Mouse (Mus musculus) urinary bladder, postnatal 25 days (tissue): Measurements from ENCODE around the gene Kcnt2.

Source experiments
- DNase-seq: peaks from one replicate; pipeline ENCODE4 v3.0.0; 2022; ENCODE audit warnings: low spot score

The Kcnt2 gene

DNA sequence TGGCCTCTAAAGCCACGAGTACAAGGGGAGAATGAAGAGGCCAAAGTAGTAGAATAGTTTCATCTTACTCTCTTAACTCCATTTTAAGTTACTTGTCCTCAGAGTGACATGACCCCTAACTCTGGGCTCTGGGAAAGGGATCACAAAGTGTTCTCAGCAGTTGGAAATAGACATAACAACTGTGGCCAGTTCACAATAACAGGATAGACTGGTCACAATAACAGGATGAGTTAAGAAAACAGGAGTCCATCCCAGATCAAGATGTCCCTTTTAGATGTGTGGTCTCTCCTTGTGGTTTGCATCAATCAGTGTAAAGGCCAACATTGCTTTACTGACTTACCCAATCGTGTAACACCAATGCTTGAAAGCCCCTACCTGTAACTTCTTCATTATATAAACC, 132.8 kb downstream of the Kcnt2 start:
- no peak for DNase-seq

- DNase-seq, result no peak
Measured at GRCm38 (mm10) chr1:140379526-140379925, 133.6 kb downstream of the Kcnt2 start.

- DNase-seq, result no peak
Measured at GRCm38 (mm10) chr1:140381093-140381492, 135.1 kb downstream of the Kcnt2 start.

- DNase-seq, result no peak
Measured at GRCm38 (mm10) chr1:140390301-140390700, 144.3 kb downstream of the Kcnt2 start.

DNA sequence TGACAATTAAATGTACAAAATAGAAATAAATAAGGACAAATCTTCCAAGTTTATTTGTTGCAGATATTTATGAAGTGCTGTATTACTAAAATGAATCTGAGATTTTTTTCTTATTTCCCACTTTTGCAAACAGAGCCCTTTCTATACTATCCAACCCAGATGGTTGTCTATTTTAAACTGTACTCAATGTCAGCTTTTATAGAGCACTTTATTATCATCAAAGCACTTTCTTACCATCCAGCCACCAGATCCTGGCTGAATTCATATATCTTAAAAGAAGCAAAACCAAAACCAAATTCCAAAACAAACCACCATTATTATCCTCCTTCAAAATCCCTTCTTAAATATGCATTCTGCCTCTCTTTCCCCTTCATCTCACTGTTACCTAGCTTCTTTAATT, 151.8 kb downstream of the Kcnt2 start:
- no peak for DNase-seq

GRCm38 (mm10) chr1:140406631-140407288, 160.8 kb downstream of the Kcnt2 start:
- no peak for DNase-seq

DNA sequence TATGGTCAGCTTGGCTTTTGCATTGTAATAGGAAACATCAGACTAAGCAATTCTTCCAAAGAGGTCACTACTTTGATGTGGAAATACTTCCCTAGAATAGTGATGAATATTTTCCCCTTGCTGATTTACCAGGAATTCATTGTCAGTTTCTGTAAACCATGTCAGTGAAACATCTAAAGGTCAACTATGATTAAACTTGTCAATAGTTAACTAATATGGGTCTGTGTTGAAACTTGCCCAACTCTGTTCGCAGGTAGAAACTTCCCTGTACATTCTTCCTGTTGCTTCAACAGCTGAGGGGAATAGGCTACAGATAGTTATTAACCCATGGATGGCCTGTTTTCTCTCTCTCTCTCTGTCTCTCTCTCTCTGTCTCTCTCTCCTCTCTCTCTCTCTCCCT, 169.8 kb downstream of the Kcnt2 start:
- DNase-seq, result no peak

- DNase-seq, result no peak
Measured at GRCm38 (mm10) chr1:140422954-140423353, 177.0 kb downstream of the Kcnt2 start.

DNA sequence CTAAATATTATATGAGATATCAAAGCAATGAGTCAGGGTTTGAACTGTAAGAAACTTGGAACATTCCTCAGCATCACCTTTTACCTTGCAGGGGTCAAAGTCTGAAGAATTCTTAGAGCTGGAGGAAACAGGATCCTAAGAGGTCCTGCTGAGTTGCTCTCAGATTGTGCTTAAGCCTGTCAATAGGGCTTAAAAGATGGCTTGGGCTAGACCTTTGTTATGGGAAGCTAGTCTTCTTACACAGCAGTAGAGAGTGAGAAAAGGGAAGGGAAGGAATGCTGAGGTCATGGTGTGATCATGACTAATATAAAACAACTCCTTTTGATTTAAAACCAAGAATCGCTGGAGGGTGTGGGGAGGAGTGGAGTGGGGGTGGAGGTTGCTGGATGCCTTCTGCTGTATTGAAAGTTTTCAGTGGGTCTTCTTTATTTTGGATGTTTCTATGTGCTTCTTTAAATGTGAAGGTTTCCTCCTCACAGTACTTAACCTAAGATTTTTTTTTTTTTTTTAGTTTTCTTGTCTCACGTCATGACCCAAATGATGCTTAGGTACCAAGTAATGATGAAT, 183.4 kb downstream of the Kcnt2 start:
- DNase-seq, result no peak

DNA sequence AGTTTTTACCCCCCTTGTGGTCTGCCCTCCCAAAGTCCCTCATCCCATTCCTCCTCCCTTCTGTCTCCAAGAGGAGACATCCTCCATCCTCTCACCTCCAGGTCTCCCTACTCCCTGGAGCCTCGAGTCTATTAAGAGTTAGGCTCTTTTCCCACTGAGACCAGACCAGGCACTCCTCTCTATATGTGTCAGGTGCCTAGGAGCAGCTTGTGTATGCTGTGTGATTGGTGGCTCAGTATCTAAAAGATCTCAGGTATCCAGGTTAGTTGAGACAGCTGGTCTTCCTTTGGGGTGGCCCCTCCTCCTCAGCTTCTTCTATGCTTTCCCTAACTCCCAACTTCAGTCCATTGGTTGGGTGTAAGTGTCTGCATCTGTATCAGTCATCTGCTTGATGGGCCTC, 186.1 kb downstream of the Kcnt2 start:
- DNase-seq, result no peak

DNA sequence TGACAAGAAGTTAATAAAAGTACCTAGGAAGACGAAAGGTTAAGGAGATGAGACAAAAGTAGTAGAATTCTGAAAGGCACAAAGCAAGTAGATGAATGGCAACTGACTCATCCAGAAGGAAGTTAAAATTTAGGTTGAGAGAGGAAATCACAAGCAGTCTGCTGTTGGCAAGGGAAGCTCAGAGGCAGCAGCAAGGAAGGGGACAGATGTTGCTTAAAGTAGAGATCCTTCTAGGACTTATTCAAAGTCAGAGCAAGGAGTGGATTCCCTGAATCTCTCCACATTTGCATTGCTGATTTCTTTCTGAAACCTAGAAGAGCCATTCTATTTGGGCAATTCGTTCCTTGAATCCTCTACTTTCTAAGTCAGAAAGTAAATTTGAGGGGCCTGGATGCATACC, 188.8 kb downstream of the Kcnt2 start:
- no peak for DNase-seq

DNA sequence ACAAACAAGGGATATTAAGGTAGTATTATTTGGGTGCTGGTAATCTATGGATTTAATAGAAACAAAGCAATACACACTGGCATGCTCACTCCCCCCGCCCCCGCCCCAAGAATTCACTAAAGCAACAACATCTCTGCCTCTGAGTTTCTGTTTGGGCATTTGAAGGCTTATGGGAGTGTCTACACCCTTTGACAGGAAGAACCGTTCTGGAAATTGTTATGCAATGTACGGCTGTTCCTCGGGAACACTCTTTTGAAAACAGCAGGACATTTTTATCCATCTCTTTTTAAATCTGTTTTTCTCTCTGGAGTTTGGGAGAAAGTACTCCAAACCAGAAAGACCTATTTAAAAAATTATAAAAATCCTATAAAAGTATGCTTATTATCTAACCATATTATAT, 192.2 kb downstream of the Kcnt2 start:
- no peak for DNase-seq

- DNase-seq, result no peak
Measured at GRCm38 (mm10) chr1:140443904-140444303, 197.9 kb downstream of the Kcnt2 start.

DNA sequence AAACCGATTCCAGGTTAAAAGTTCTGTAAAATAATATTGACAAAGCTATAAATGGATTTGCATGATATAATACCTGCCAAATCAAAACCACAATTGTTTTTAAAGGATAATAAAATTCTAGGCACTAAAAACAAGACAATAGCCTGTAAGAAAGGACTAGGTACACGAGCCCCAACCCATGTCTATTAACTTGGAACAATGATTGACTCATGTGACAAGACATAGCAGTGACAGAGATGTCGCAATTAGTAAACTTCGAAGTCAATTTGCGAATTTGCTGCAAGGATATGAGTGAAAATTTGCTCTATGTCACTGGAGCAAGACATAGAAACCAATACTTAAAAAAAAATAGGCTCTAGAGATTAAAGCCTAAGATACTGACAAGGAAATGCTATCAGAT, 198.4 kb downstream of the Kcnt2 start:
- no peak for DNase-seq

GRCm38 (mm10) chr1:140451461-140451860, 205.5 kb downstream of the Kcnt2 start:
- no peak for DNase-seq

GRCm38 (mm10) chr1:140451924-140452323, 206.0 kb downstream of the Kcnt2 start:
- no peak for DNase-seq

DNA sequence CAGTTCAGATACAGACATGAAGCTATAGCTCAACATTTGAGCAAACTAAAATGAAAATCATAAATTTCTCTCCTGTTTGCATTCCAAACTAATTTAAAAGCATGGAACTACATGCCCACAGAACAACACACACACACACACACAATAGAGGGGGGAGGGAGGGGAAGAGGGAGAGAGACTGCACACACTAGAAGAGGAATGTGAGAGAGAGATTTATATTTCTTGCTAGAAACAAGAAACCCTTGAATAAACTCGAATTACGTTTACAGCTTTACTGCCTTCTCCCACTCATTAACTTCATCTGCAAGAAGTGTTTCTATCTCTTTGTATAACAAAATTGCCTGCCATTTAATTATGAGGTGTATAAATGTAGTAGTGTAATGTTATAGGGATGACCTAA, 209.9 kb downstream of the Kcnt2 start:
- no peak for DNase-seq

DNA sequence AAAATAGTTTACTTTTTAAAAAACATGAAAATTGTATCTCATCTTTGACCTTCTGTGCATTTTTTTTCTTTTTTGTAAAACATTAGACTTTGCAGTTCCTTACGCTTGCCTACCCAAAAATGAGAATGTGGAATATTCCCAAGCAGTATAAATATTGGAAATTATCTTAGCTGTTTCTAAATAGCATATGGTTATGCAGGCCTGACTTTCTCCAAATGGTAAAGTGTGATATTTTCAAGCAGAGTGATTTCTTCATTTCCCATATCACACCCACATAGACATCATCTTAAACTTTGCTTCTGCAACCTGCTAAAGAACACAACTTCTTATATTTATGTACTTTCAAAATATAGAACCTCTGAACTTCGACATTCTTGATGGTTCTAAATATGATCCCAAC, 210.9 kb downstream of the Kcnt2 start:
- no peak for DNase-seq

DNA sequence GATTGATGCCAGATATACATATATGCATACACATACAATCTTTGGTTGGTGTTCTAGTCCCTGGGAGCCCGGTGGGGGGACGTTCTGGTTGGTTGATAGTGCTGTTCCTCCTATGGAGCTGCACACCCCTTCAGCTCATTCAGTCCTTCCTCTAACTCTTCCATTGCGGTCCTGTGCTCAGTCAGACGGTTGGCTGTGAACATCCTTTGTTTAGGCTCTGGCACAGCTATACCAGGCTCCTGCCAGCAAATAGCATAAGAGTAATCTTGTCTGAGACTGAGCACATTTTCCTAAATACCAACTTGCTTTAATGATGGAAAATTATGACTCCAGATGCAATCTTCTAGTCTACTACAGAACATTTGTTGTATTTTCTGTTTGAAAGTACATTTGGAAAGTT, 222.4 kb downstream of the Kcnt2 start:
- DNase-seq, result no peak

DNA sequence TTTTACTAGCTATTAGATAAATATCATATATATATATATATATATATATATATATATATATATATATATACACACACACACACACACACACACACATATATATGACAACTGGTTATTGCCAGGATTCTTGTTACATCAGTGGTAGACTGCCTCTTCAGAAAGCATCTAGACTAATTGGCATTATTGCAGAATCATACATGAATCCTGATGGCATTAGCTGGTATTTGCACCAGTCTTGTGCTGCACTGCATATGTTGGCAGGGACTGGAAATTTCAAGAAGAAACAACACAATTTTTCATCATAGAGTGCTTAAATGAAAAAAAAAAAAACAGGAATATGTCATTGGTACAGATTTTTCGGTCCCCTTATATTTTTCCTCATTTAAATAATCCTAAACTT, 223.6 kb downstream of the Kcnt2 start:
- no peak for DNase-seq

DNA sequence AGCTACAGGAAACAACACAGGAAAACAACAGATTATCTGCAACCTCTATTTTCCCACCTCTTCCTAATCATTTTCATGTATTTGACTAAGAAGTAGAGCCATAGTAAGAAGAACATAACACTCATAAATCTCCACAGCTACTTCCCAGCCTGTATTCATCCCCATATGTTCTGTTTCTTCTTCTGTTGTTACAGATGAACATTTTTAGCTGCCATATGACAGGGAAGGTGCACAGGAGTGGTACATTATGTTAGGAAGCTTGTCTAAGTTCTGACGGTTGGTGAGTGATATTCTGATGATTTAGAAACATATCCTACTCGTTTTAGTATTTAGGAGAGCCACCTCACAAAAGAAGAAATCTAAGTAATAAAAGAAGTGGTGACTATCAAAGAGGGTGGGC, 231.0 kb downstream of the Kcnt2 start:
- no peak for DNase-seq

GRCm38 (mm10) chr1:140484016-140484415, 238.1 kb downstream of the Kcnt2 start:
- DNase-seq, result no peak

DNA sequence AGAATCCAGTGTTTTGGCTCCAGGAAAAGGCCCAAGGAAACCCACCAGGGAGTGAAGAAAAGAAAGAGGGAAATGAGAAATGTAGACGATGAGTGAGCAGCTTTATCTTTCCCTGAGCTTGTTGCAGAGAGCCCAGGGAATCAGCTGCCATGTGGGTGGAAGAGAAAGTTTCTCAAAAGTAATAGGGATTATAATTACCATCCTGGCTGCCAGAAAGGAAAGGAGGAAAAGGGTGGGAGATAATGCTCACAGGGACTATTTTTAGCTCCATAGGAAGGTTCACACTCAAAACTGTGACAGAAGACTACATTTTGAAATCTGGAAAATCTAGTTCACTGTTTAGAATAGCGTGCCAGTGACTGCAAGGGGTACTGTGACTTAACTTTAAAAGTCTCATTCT, 243.9 kb downstream of the Kcnt2 start:
- no peak for DNase-seq

GRCm38 (mm10) chr1:140491406-140491805, 245.4 kb downstream of the Kcnt2 start:
- DNase-seq, result no peak
